Mouse (Mus musculus): Measurements from ENCODE around the gene Fgf5.

DNA sequence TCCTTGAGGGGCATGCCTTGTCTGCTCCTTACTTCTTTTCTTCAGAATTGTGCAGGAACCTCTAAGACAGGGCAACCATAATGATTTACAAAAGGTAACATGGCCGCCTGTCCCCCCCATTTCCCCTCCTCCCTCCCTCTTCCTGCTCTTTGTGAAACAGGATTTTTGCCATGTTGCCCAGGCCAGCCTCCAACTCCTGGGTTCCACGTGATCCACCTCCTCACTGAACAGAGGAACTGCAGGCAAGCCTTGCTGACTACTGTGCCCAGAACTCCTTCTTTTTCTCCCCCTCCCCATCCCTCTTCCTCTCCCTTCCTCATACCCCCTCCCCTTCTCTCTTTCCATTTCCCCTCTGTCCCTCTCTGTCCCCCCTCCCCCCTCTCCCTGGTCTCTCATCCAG lies 6.5 kb upstream of the Fgf5 start:
- no peak for TF ChIP-seq CTCF (IDR thresholded peaks at IDR 0.05; ENCODE audit: low read depth)
- TF ChIP-seq EP300 (IDR thresholded peaks at IDR 0.05; ENCODE audit: low read depth): no peak
